Mouse (Mus musculus) megakaryocyte progenitor cell, adult 5-6 weeks (primary cell): ENCODE measurements at regions not wholly inside any gene's neighbourhood (a gene's known extent, or its start where the extent isn't known, plus 50 kb on each side); places are given as distances from the start of the nearest gene placed in this dataset.

Experiments used
- ATAC-seq: replicated peaks from 2 replicates; pipeline ENCODE4 v1.8.0; 2016; ENCODE audit warnings: mild to moderate bottlenecking, moderate TSS enrichment, inconsistent platforms; ENCODE audit not compliant: poor library complexity

GRCm38 (mm10) chr14:80479918-80480317 lies 496.0 kb downstream of the Olfm4 start:
- ATAC-seq = no peak

DNA sequence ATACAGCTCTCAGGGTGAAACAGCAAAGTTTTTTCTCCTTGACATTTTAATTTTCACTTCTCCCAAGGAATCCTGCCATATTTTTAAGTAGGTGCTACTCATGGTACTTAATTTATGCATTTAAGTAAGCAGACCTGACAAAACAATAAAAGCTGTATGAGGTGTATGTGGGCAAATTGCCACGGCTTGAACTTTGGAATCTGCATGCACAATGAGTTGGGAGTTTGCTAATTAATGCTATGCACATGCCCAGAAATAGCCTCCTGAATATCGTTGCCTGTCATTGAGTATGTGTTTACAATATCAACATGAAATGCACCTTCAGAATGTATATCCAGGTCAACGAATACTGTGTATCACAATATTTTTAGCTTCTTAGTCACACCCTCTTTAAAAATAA lies 498.9 kb downstream of the Olfm4 start:
- ATAC-seq = no peak

DNA sequence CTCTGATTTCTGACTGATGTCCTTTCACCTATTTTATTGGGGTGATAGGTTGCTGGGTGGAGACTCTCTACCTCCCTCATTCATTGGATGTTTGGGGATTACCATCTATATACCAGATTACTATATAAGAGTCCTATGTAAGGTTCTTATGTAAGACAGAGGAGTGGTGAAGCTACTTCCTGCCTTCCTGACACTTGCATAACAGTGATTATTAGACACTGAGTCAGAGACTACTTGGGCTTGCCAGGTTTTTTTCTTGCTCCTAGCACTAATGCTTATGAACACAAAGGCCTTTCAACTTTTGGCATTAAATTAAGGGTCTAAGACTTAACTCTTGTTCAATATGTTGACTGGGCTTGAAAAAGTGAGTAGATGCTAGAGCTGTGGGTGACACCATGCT lies 500.4 kb downstream of the Olfm4 start:
- ATAC-seq = no peak

GRCm38 (mm10) chr14:80485149-80485548 lies 501.3 kb downstream of the Olfm4 start:
- ATAC-seq = no peak

DNA sequence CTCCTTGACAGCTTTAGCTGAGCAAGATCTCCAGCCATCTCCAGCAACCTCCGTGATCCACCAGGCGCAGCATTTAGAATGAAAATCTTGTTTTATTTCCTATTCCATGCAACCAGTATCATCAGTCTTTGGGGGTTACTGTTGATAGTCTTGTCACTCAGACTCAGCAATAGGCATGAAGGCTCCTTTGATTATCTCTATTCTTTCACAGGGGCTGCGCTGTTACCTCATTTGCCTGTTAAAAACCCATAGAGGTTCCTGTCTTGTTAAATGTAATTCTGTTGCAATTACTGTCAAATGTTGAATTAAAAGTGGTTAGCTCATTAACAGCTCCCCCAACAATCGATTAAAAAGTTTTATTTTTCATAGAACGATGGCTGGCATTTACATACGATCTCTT lies 502.7 kb downstream of the Olfm4 start:
- ATAC-seq = no peak

- no peak for ATAC-seq
These were observed 508.4 kb downstream of the Olfm4 start for GRCm38 (mm10) chr14:80492043-80492900.

DNA sequence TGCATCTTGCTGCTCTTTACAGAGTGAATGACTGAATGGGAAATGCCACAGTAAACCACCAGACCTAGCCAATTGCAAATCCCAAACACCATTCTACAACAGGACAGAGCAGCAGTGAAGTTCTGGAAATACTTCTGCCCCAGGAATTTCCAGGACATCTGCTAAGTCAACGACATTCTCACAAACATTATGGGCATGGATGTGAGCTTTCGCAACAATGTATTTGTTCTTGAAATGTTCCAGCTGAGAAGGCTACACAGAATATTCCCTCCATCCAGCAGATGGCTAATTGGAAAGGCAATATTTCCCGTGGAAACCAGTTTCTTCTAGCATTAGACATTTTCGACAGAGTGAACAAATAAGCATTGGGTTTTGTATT lies 509.0 kb downstream of the Olfm4 start:
- no peak for ATAC-seq

- no peak for ATAC-seq
These were observed 520.5 kb downstream of the Olfm4 start for GRCm38 (mm10) chr14:80504351-80504750.

GRCm38 (mm10) chr14:80516626-80517025 lies 532.7 kb downstream of the Olfm4 start:
- no peak for ATAC-seq

- ATAC-seq = no peak
These were observed 537.3 kb downstream of the Olfm4 start for GRCm38 (mm10) chr14:80521216-80521615.

DNA sequence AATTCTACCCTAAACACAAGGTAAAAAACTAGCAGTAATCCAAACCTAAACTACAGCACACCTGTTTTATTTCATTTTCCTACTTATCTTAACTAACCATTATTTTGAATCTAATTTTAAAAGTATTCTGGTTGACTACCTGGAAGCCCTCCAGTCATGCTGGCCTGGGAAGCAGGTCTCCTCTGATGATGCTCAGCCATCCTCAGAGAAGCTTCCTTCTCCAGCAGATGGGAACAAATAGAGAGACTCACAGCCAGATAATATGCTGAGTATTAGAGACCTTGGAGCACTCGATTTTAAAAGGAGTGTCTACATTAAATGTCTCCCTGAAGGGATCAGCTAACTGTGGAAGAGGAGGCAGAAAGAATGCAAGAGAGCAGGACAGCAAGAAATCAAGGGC lies 537.8 kb downstream of the Olfm4 start:
- no peak for ATAC-seq

DNA sequence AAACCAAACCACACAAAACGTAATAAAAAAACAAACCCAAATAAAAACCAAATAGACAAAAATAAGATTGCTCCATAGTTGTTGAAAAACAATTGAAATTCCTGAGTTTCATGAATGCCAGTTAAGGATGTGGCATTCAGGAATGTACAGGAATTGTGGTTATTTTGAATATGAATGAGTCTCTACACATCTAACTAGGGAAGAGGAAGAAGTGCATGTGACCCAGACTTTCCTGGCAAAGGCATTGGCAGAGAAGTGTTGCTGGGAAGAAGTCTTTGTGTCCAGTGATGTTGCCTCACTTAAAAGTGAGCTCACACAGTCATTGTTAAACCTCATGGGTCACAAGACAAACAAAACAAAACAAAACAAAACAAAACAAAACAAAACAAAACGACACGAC lies 538.7 kb downstream of the Olfm4 start:
- ATAC-seq = no peak

GRCm38 (mm10) chr14:80528419-80529028 lies 544.6 kb downstream of the Olfm4 start:
- ATAC-seq = no peak

DNA sequence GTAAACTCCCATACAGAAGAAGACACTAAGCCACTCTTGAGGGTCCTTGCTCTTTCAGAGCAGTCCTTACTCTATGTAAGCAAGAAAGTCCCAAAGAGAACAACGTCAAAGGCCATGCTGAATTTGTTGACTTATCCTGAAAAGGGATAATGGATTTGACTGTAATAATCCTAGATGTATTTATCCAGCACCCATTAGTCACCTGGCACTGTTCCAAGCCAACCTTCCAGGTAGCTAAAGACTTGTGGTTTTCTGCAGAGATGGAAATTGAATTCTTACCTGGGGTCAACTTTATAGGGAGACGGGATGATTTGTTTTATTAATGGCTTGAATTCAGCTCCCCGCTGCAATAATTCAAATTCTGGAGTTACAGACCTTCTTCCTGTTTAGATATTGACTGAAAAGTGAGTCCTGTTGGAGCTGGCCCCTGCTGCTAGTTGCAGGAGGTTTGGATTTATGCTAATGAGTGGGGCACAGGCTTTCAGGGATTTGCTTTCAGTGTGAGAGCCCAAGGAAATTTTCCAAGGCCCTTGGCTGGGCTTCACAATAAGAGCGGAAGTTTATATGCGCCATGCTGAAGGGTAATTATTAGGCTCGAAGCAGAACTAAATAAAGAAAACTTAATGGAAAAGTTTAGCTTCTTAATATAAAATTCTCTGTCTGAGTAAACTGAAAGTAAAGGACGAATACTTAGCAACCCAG lies 552.3 kb downstream of the Olfm4 start:
- no peak for ATAC-seq

- ATAC-seq = no peak
These were observed 576.1 kb downstream of the Olfm4 start for GRCm38 (mm10) chr14:80559950-80560349.
